Mouse (Mus musculus): ENCODE data around the gene Mpdz. TPM values are rescaled to one million over a fixed set of nuclear protein-coding genes. Genes with fewer than 3 reads are reported as not detected.

Mpdz gene
- polyA plus RNA-seq, 1 experiment: 15.4 TPM

GRCm38 (mm10) chr4:81273067-81273466 is 169.5 kb downstream of the Mpdz start:
- Histone ChIP-seq H3K4me3 (replicated peaks; ENCODE audit: extremely low read depth, low read depth, low read length) (no peak overlapping the region), H3K4me1 (ENCODE audit: control insufficient read depth, insufficient read depth, low read length) (no peaks in the 10 kb centered on the region)
- WGBS: 93% methylated on average over 2 of the region's 2 CpGs
- no peak for DNase-seq
- no peak for TF ChIP-seq POLR2A (IDR thresholded peaks at IDR 0.05; ENCODE audit: borderline replicate concordance, extremely low read depth, low read depth, low read length)
- TF ChIP-seq CTCF (IDR thresholded peaks at IDR 0.05; ENCODE audit: insufficient read depth, low read length): no peak

- 78% methylated on average over 6 of the region's 6 CpGs for WGBS
- no peak overlapping the region for H3K4me3 ChIP-seq (replicated peaks; ENCODE audit: extremely low read depth, low read depth, low read length)
- TF ChIP-seq POLR2A (IDR thresholded peaks at IDR 0.05; ENCODE audit: borderline replicate concordance, extremely low read depth, low read depth, low read length) (no peak), CTCF (IDR thresholded peaks at IDR 0.05; ENCODE audit: insufficient read depth, low read length) (no peak)
These were observed 189.5 kb downstream of the Mpdz start for GRCm38 (mm10) chr4:81252859-81253780.

GRCm38 (mm10) chr4:81252334-81252733 is 190.3 kb downstream of the Mpdz start:
- WGBS: 73% methylated on average over 1 of the region's 1 CpGs
- no peak for TF ChIP-seq CTCF (IDR thresholded peaks at IDR 0.05; ENCODE audit: insufficient read depth, low read length)
- no peak for TF ChIP-seq POLR2A (IDR thresholded peaks at IDR 0.05; ENCODE audit: borderline replicate concordance, extremely low read depth, low read depth, low read length)
- DNase-seq: no peak

More at GRCm38 (mm10) chr4:81252859-81253780, 189.5 kb downstream of the Mpdz start:
- peaks cover 3% of the 10 kb centered on the region for H3K4me1 ChIP-seq (ENCODE audit: control insufficient read depth, insufficient read depth, low read length)
- DNase-seq: no peak

GRCm38 (mm10) chr4:81251934-81252333 is 190.7 kb downstream of the Mpdz start:
- peak; percentile 35 for DNase-seq
- 7% methylated on average over 5 of the region's 5 CpGs for WGBS
- no peak overlapping the region for H3K4me3 ChIP-seq (replicated peaks; ENCODE audit: extremely low read depth, low read depth, low read length)
- TF ChIP-seq CTCF (IDR thresholded peaks at IDR 0.05; ENCODE audit: insufficient read depth, low read length) (peak; percentile 68), POLR2A (IDR thresholded peaks at IDR 0.05; ENCODE audit: borderline replicate concordance, extremely low read depth, low read depth, low read length) (no peak)
- peaks cover 3% of the 10 kb centered on the region for H3K4me1 ChIP-seq (ENCODE audit: control insufficient read depth, insufficient read depth, low read length)

More at GRCm38 (mm10) chr4:81252334-81252733, 190.3 kb downstream of the Mpdz start:
- Histone ChIP-seq H3K4me1 (ENCODE audit: control insufficient read depth, insufficient read depth, low read length) (peaks cover 3% of the 10 kb centered on the region), H3K4me3 (replicated peaks; ENCODE audit: extremely low read depth, low read depth, low read length) (no peak overlapping the region)

GRCm38 (mm10) chr4:81249245-81249644 is 193.4 kb downstream of the Mpdz start:
- TF ChIP-seq CTCF (IDR thresholded peaks at IDR 0.05; ENCODE audit: insufficient read depth, low read length): no peak
- no peak for DNase-seq
- 20% methylated on average over 2 of the region's 2 CpGs for WGBS
- Histone ChIP-seq H3K4me1 (ENCODE audit: control insufficient read depth, insufficient read depth, low read length) (peaks cover 3% of the 10 kb centered on the region), H3K4me3 (replicated peaks; ENCODE audit: extremely low read depth, low read depth, low read length) (no peak overlapping the region)

GRCm38 (mm10) chr4:81236227-81236626 is 206.4 kb downstream of the Mpdz start:
- H3K4me3 ChIP-seq (replicated peaks; ENCODE audit: extremely low read depth, low read depth, low read length): no peak overlapping the region
- TF ChIP-seq POLR2A (IDR thresholded peaks at IDR 0.05; ENCODE audit: borderline replicate concordance, extremely low read depth, low read depth, low read length): no peak
- TF ChIP-seq CTCF (IDR thresholded peaks at IDR 0.05; ENCODE audit: insufficient read depth, low read length): no peak
- H3K4me1 ChIP-seq (ENCODE audit: control insufficient read depth, insufficient read depth, low read length): no peaks in the 10 kb centered on the region
- 58% methylated on average over 5 of the region's 5 CpGs for WGBS
- DNase-seq: no peak
